Mouse (Mus musculus): ENCODE data around the gene Adamts17.

- TF ChIP-seq CTCF (IDR thresholded peaks at IDR 0.05; ENCODE audit: low read depth, low read length) (no peak), POLR2A (IDR thresholded peaks at IDR 0.05; ENCODE audit: insufficient read depth, low read length) (no peak), EP300 (IDR thresholded peaks at IDR 0.05; ENCODE audit: insufficient read depth, low read depth, low read length) (no peak)
Measured at GRCm38 (mm10) chr7:66936042-66936755, 96.7 kb downstream of the Adamts17 start.

Data from ES-Bruce4 (cell line).